ENCODE assay signal across 9 mouse cellular contexts in genomic region chr11:54812812-54813516, GRCm38 (mm10). TPM values are rescaled to one million over a fixed set of nuclear protein-coding genes. Genes with fewer than 3 reads are reported as not detected.
DNase-seq lines count a peak whose midpoint lies in the region; ATAC-seq and TF ChIP-seq lines count a peak whose summit lies in the region.
"Had no signal": no experiment of that assay in that cellular context is flagged by ENCODE, and none has a peak within 500 bp of the region (broad histone marks: within the 10 kb centered on the region; RNA-seq: fewer than 3 reads in every experiment).

No protein-coding gene starts in this region.

- no peak overlapping the region for H3K4me2 ChIP-seq in hindbrain, embryonic 16.5 days (ENCODE audit: low read length)
- H3K4me2 ChIP-seq in midbrain, embryonic 12.5 days (replicated peaks), result peak overlapping the region; percentile 19; the same call in 1 of the 2 replicates

- H3K4me3 ChIP-seq in spleen, adult 2 months (ENCODE audit: extremely low read depth, insufficient read depth, insufficient read length), result no peak overlapping the region
- no peak overlapping the region for H3K4me3 ChIP-seq in hindbrain, embryonic 16.5 days (ENCODE audit: low read length)
- no peak overlapping the region for H3K4me3 ChIP-seq in midbrain, embryonic 12.5 days

- no peak for DNase-seq in spleen, adult 2 months (ENCODE audit: low read depth in 1 of 2, low spot score in 2 of 2)
- no peak for DNase-seq in spleen, adult 12 weeks (ENCODE audit: low spot score)
- no peak for DNase-seq in kidney, postnatal 4 days
- no peak for DNase-seq in B cell, adult 2 months
- DNase-seq in gastrocnemius, postnatal 25 days, result no peak
- no peak for DNase-seq in yolk sac, embryonic 10.5 days (ENCODE audit: low spot score)
- DNase-seq: kidney, adult 9 months had no signal

- H3K9ac ChIP-seq in hindbrain, embryonic 16.5 days (ENCODE audit: low read depth, low read length), result no peak overlapping the region
- H3K9ac ChIP-seq in midbrain, embryonic 12.5 days (replicated peaks), result no peak overlapping the region

- no peaks in the 10 kb centered on the region for H3K9me3 ChIP-seq in hindbrain, embryonic 16.5 days (ENCODE audit: control insufficient read depth, low read length)
- H3K9me3 ChIP-seq in midbrain, embryonic 12.5 days, result no peaks in the 10 kb centered on the region

- ATAC-seq in hindbrain, embryonic 16.5 days, result peak; percentile 60; the same call in 1 of the 2 replicates
- ATAC-seq in midbrain, embryonic 12.5 days (ENCODE audit: low FRiP score, low read depth), result peak; percentile 89

- H3K27ac ChIP-seq in spleen, adult 2 months (ENCODE audit: insufficient read depth, low read length), result 0 out of 2 replicates have a peak overlapping the region, but pooled peaks have one; percentile 15
- H3K27ac ChIP-seq in hindbrain, embryonic 16.5 days (ENCODE audit: low read depth, low read length), result no peak overlapping the region
- H3K27ac ChIP-seq in midbrain, embryonic 12.5 days (replicated peaks), result peak overlapping the region; percentile 86

- no peak for TF ChIP-seq CTCF in spleen, adult 2 months (IDR thresholded peaks at IDR 0.05; ENCODE audit: extremely low read depth, insufficient read depth, insufficient read length, insufficient replicate concordance)

- 76% methylated on average over 8 of the region's 8 CpGs for WGBS in spleen, adult 2 months
- WGBS in hindbrain, embryonic 16.5 days, result 21% methylated on average over 8 of the region's 8 CpGs
- WGBS in midbrain, embryonic 12.5 days, result 21% methylated on average over 8 of the region's 8 CpGs

- H3K27me3 ChIP-seq in spleen, adult 2 months (ENCODE audit: control insufficient read depth, insufficient read depth, low read length), result no peaks in the 10 kb centered on the region
- H3K27me3 ChIP-seq in hindbrain, embryonic 16.5 days (replicated peaks; ENCODE audit: control insufficient read depth, insufficient read depth, low read length), result no peaks in the 10 kb centered on the region
- H3K27me3 ChIP-seq in midbrain, embryonic 12.5 days, result no peaks in the 10 kb centered on the region

- TF ChIP-seq POLR2A in spleen, adult 2 months (IDR thresholded peaks at IDR 0.05; ENCODE audit: low read depth, low read length), result no peak

- no peaks in the 10 kb centered on the region for H3K36me3 ChIP-seq in spleen, adult 2 months (ENCODE audit: control insufficient read depth, insufficient read depth, low read length)
- no peaks in the 10 kb centered on the region for H3K36me3 ChIP-seq in hindbrain, embryonic 16.5 days (ENCODE audit: control insufficient read depth, insufficient read depth, low read length)
- no peaks in the 10 kb centered on the region for H3K36me3 ChIP-seq in midbrain, embryonic 12.5 days

- peaks cover 9% of the 10 kb centered on the region; the same call in 1 of the 2 replicates for H3K4me1 ChIP-seq in spleen, adult 2 months (ENCODE audit: control insufficient read depth, insufficient read depth, insufficient read length)
- H3K4me1 ChIP-seq in hindbrain, embryonic 16.5 days (ENCODE audit: control insufficient read depth, insufficient read depth, low read depth, low read length), result peaks cover 5% of the 10 kb centered on the region
- H3K4me1 ChIP-seq in midbrain, embryonic 12.5 days, result peaks cover 33% of the 10 kb centered on the region

RNA-seq across cellular contexts. Expression of gene Cdc42se2, which starts 25.5 kb away (rescaled TPM):
- polyA plus RNA-seq in spleen, adult 2 months (2012; rRNA removed), result 55.8 and 58.5 TPM in 2 replicates
- polyA plus RNA-seq in hindbrain, embryonic 16.5 days (2015; fragmentation: Nextera tagmentation; extraction: Ambion mirVana), result 136 and 147 TPM in 2 replicates
- 251 and 254 TPM in 2 replicates for polyA plus RNA-seq in midbrain, embryonic 12.5 days (2016; fragmentation: Nextera tagmentation; extraction: Ambion mirVana)
- 10 to 100 TPM; 13.8 to 14.3 TPM for total RNA-seq in gastrocnemius, postnatal 25 days (2021)

RNA-seq across cellular contexts. Expression of gene Lyrm7, which starts 47.8 kb away (rescaled TPM):
- 0.42 and 0.48 TPM in 2 replicates for polyA plus RNA-seq in spleen, adult 2 months (2012; rRNA removed)
- 10.4 and 10.6 TPM in 2 replicates for polyA plus RNA-seq in hindbrain, embryonic 16.5 days (2015; fragmentation: Nextera tagmentation; extraction: Ambion mirVana)
- 8.9 TPM in 2 replicates for polyA plus RNA-seq in midbrain, embryonic 12.5 days (2016; fragmentation: Nextera tagmentation; extraction: Ambion mirVana)
- 10 to 100 TPM; 14.4 to 15.3 TPM for total RNA-seq in gastrocnemius, postnatal 25 days (2021)

RNA-seq across cellular contexts. Expression of gene Hint1, which starts 53.2 kb away (rescaled TPM):
- polyA plus RNA-seq in spleen, adult 2 months (2012; rRNA removed), result 164 and 168 TPM in 2 replicates
- 728 and 827 TPM in 2 replicates for polyA plus RNA-seq in hindbrain, embryonic 16.5 days (2015; fragmentation: Nextera tagmentation; extraction: Ambion mirVana)
- 664 and 700 TPM in 2 replicates for polyA plus RNA-seq in midbrain, embryonic 12.5 days (2016; fragmentation: Nextera tagmentation; extraction: Ambion mirVana)
- total RNA-seq in gastrocnemius, postnatal 25 days (2021), result 100 to 1,000 TPM; 181 to 192 TPM
